Mouse (Mus musculus): Measurements from ENCODE around the gene Rasl12. TPM values are rescaled to one million over a fixed set of nuclear protein-coding genes. Genes with fewer than 3 reads are reported as not detected.

The Rasl12 gene
- total and polyA plus RNA-seq, 3 experiments: 0.13 TPM; not detected in 2

DNA sequence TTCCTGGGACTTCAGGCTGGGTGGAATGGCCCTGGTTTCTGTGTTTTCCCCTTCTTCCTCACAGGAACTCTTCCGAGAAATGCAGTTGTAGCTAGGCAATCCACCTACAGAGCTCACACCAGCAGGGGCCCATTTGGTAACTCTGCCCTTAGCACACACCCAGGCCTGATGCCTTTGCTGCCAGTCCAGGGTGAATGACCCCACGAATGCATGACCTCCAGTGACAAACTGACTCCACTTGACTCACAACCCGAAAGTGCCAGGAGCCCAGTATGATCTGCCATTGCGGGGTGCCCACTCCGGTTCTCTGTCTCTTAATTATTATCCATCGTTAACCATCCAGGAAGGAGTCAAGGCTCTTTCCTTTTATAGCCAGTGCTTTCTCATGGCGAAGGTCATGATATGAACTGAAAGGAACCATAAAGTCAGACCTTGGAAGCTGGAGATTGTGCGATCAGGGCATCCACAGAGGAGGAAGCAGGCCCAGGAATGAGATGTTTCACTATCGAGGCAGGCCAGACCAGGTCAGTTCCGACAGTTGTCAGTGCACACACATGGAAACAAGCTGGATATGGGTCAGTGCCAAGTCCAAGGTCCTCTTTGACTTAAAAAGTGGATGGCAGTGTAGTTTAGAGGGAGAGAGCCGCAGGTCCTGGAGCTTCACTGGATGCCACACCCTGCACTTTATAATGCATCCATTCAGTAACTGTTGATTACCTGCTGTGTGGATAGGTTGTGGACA lies 24.6 kb downstream of the Rasl12 start, which contains the start of gene Slc51b:
Slc51b (minus strand) TSS at position 196 of the 742 bp plus-strand sequence.
- no peak within 1 kb of the TSS for H3K27ac ChIP-seq (ENCODE audit: insufficient read depth, low read depth)
- DNase-seq (ENCODE audit: extremely low read depth): no peak
- H3K9me3 ChIP-seq (replicated peaks; ENCODE audit: low read length): no peaks in the 10 kb centered on the region
- in situ Hi-C loops (cut with MboI; ENCODE audit: low pct_ligation_motif_present, low pct_unique_long_range_greater_than_20kb, low sequenced_read_pairs) (loop anchor here (10.0 kb wide), 1 partner anchor 198 kb away; no protein-coding TSS in a partner anchor), dilution Hi-C loops (cut with MboI; ENCODE audit: extremely low pct_ligation_motif_present, extremely low pct_unique_long_range_greater_than_20kb, low sequenced_read_pairs) (no loop called here)
- H3K4me1 ChIP-seq (ENCODE audit: control insufficient read depth in 1 of 2, insufficient read depth in 2 of 2): peaks cover 0 to 9% of the 10 kb centered on the region in 2 experiments; a peak in 2 of 4 replicates
- TF ChIP-seq NELFE (IDR thresholded peaks at IDR 0.05; ENCODE audit: low read depth, low read length) (no peak), MAFK (IDR thresholded peaks at IDR 0.05; ENCODE audit: insufficient replicate concordance, low read length) (no peak), JUN (IDR thresholded peaks at IDR 0.05; ENCODE audit: insufficient read depth, low read depth, low read length) (no peak), CHD1 (IDR thresholded peaks at IDR 0.05; ENCODE audit: low read depth, low read length) (no peak), SIN3A (IDR thresholded peaks at IDR 0.05; ENCODE audit: low read length) (no peak), USF2 (conservative IDR thresholded peaks at IDR 0.05; ENCODE audit: low read depth, low read length) (no peak), UBTF (IDR thresholded peaks at IDR 0.05; ENCODE audit: low read depth, low read length) (no peak)
- no peak within 1 kb of the TSS for H3K4me3 ChIP-seq (replicated peaks in 1 of 3; ENCODE audit: low read depth in 2 of 3, low read length in 2 of 3, poor library complexity in 1 of 3)
- no peak within 1 kb of the TSS for H3K9ac ChIP-seq (ENCODE audit: insufficient read depth, low read depth)
- H3K27me3 ChIP-seq (replicated peaks): no peaks in the 10 kb centered on the region
- no peaks in the 10 kb centered on the region for H3K36me3 ChIP-seq (replicated peaks in 1 of 2; ENCODE audit: control insufficient read depth in 1 of 2, insufficient read depth in 1 of 2, low read length in 1 of 2)
- H3K4me2 ChIP-seq (ENCODE audit: insufficient read depth, low read depth, poor library complexity, severe bottlenecking): no peak within 1 kb of the TSS
- no peaks in the 10 kb centered on the region for H3K79me2 ChIP-seq (replicated peaks; ENCODE audit: control insufficient read depth, extremely low read depth, insufficient read depth, poor library complexity, severe bottlenecking)

DNA sequence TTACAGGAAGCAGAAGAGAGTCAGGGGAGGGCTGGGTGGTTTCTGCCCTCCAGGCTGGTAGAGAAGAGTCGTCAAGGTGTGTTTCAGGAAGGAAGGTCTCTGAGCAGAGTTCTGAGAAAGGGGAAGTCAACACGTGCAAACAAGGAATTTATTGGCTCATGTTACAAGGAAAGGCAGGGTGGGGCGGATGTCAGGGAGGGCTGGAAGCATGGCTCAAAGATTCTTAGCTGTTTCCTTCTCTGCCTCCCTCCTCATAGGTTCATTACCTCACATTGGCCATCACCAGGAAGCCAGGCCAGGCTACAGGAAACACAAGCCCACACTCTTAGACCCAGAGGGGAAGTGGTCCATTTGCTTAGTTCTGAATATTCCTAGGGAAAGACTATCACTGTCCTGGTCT lies 26.1 kb downstream of the Rasl12 start:
- Histone ChIP-seq H3K27me3 (replicated peaks) (no peaks in the 10 kb centered on the region), H3K27ac (ENCODE audit: insufficient read depth, low read depth) (no peak overlapping the region), H3K9me3 (replicated peaks; ENCODE audit: low read length) (no peaks in the 10 kb centered on the region), H3K4me2 (ENCODE audit: insufficient read depth, low read depth, poor library complexity, severe bottlenecking) (no peak overlapping the region), H3K4me3 (replicated peaks in 1 of 3; ENCODE audit: low read depth in 2 of 3, low read length in 2 of 3, poor library complexity in 1 of 3) (no peak overlapping the region), H3K9ac (ENCODE audit: insufficient read depth, low read depth) (no peak overlapping the region), H3K36me3 (replicated peaks in 1 of 2; ENCODE audit: control insufficient read depth in 1 of 2, insufficient read depth in 1 of 2, low read length in 1 of 2) (no peaks in the 10 kb centered on the region), H3K79me2 (replicated peaks; ENCODE audit: control insufficient read depth, extremely low read depth, insufficient read depth, poor library complexity, severe bottlenecking) (no peaks in the 10 kb centered on the region), H3K4me1 (ENCODE audit: control insufficient read depth in 1 of 2, insufficient read depth in 2 of 2) (peaks cover 0 to 9% of the 10 kb centered on the region in 2 experiments; a peak in 2 of 4 replicates)
- in situ Hi-C loops (cut with MboI; ENCODE audit: low pct_ligation_motif_present, low pct_unique_long_range_greater_than_20kb, low sequenced_read_pairs) (loop anchor here (10.0 kb wide), 1 partner anchor 200 kb away; no protein-coding TSS in a partner anchor), dilution Hi-C loops (cut with MboI; ENCODE audit: extremely low pct_ligation_motif_present, extremely low pct_unique_long_range_greater_than_20kb, low sequenced_read_pairs) (no loop called here)
- DNase-seq (ENCODE audit: extremely low read depth): no peak
- TF ChIP-seq PAX5 (IDR thresholded peaks at IDR 0.05; ENCODE audit: low read length) (no peak), EP300 (IDR thresholded peaks at IDR 0.05; ENCODE audit: low read length) (no peak), NELFE (IDR thresholded peaks at IDR 0.05; ENCODE audit: low read depth, low read length) (no peak), IRF4 (IDR thresholded peaks at IDR 0.05; ENCODE audit: low read depth, low read length) (no peak), SMC3 (IDR thresholded peaks at IDR 0.05; ENCODE audit: low read depth, low read length) (no peak), ZKSCAN1 (IDR thresholded peaks at IDR 0.05; ENCODE audit: borderline replicate concordance, low read depth, low read length) (no peak), MYC (IDR thresholded peaks at IDR 0.05; ENCODE audit: low read depth, low read length) (no peak), MAFK (IDR thresholded peaks at IDR 0.05; ENCODE audit: insufficient replicate concordance, low read length) (no peak), ZC3H11A (IDR thresholded peaks at IDR 0.05; ENCODE audit: low read depth, low read length) (no peak), BHLHE40 (IDR thresholded peaks at IDR 0.05; ENCODE audit: low read depth, low read length) (no peak), POLR2A (IDR thresholded peaks at IDR 0.05; ENCODE audit: low read depth, low read length) (no peak), MXI1 (IDR thresholded peaks at IDR 0.05; ENCODE audit: low read depth, low read length) (no peak), UBTF (IDR thresholded peaks at IDR 0.05; ENCODE audit: low read depth, low read length) (no peak), ZMIZ1 (IDR thresholded peaks at IDR 0.05; ENCODE audit: low read depth, low read length) (no peak)

Measured in CH12.LX (cell line).